Mouse (Mus musculus) gastrocnemius, postnatal 36 days (tissue): ENCODE data around the gene Rras. TPM values are rescaled to one million over a fixed set of nuclear protein-coding genes. Genes with fewer than 3 reads are reported as not detected.

Experiments
- microRNA-seq, 2 experiments: library from miRNA; unstranded; fragments of <30 nt; microRNA quantifications; one replicate each; pipeline ENCODE4 v1.2.0; 2021
- total RNA-seq, 2 experiments: library from RNA; stranded (reverse); gene quantifications; 2 replicates each; pipeline ENCODE4 v1.2.3; 2021

Gene Rras
- total RNA-seq, 2 experiments from 2014 or later = 20.6 to 21.8 TPM

Small RNA genes lying within 50 kb of the gene (microRNA-seq; reads per million reads assigned to microRNA genes)
- 0 reads per million in 2 experiments for gene Mir7054

Other genes starting within 250 kb of the Rras start
- gene Nup62, start 201.9 kb upstream of the Rras start, total RNA-seq = 10 to 100 TPM; 19.6 to 20.0 TPM
- gene Il4i1, start 201.6 kb upstream of the Rras start, total RNA-seq = 1 to 10 TPM; 1.0 to 6.4 TPM
- gene Atf5, start 201.3 kb upstream of the Rras start, total RNA-seq = 10 to 100 TPM; 55.2 to 69.3 TPM
- 100 to 1,000 TPM; 111 to 122 TPM for gene Akt1s1, start 169.0 kb upstream of the Rras start, total RNA-seq
- 10 to 100 TPM; 42.4 to 53.4 TPM for gene Tbc1d17, start 168.9 kb upstream of the Rras start, total RNA-seq
- 10 to 100 TPM; 14.9 to 18.7 TPM for gene Pnkp, start 160.8 kb upstream of the Rras start, total RNA-seq
- gene Ptov1, start 148.2 kb upstream of the Rras start, total RNA-seq = 100 to 1,000 TPM; 129 to 153 TPM
- gene Med25, start 125.2 kb upstream of the Rras start, total RNA-seq = 10 to 100 TPM; 54.0 to 57.5 TPM
- 10 to 100 TPM; 17.3 to 18.1 TPM for gene Fuz, start 121.9 kb upstream of the Rras start, total RNA-seq
- 10 to 100 TPM; 55.0 to 56.3 TPM for gene Ap2a1, start 88.5 kb upstream of the Rras start, total RNA-seq
- gene Tsks, start 74.8 kb upstream of the Rras start, total RNA-seq = not detected
- 1 to 10 TPM; 1.2 to 1.8 TPM for gene Cpt1c, start 43.1 kb upstream of the Rras start, total RNA-seq
- 100 to 1,000 TPM; 105 to 123 TPM for gene Prmt1, start 31.4 kb upstream of the Rras start, total RNA-seq
- 10 to 100 TPM; 18.3 to 20.3 TPM for gene Irf3, start 20.3 kb upstream of the Rras start, total RNA-seq
- gene Bcl2l12, start 19.2 kb upstream of the Rras start, total RNA-seq = 1 to 10 TPM; 8.0 to 8.9 TPM
- gene Scaf1, start 1.6 kb upstream of the Rras start, total RNA-seq = 10 to 100 TPM; 36.9 to 40.2 TPM
- 10 to 100 TPM; 11.3 to 14.1 TPM for gene Prr12, start 34.9 kb downstream of the Rras start, total RNA-seq
- 10 to 100 TPM; 29.0 to 30.8 TPM for gene Nosip, start 44.5 kb downstream of the Rras start, total RNA-seq
- 1 to 10 TPM; 8.0 to 8.8 TPM for gene Prrg2, start 44.7 kb downstream of the Rras start, total RNA-seq
- 10 to 100 TPM; 17.3 to 20.9 TPM for gene Rcn3, start 74.3 kb downstream of the Rras start, total RNA-seq
- 10 to 100 TPM; 39.2 to 40.0 TPM for gene Fcgrt, start 85.9 kb downstream of the Rras start, total RNA-seq
- 100 to 1,000 TPM; 388 to 460 TPM for gene Rps11, start 106.5 kb downstream of the Rras start, total RNA-seq
- 100 to 1,000 TPM; 488 to 598 TPM for gene Rpl13a, start 110.8 kb downstream of the Rras start, total RNA-seq
- not detected for gene Gm45713, start 118.3 kb downstream of the Rras start, total RNA-seq
- gene Flt3l, start 118.5 kb downstream of the Rras start, total RNA-seq = 1 to 10 TPM; 2.8 to 4.0 TPM
- 10 to 100 TPM; 28.6 to 36.2 TPM for gene Pih1d1, start 136.3 kb downstream of the Rras start, total RNA-seq
- 10 to 100 TPM; 10.6 to 14.3 TPM for gene Aldh16a1, start 136.6 kb downstream of the Rras start, total RNA-seq
- under 1 TPM; 0.76 to 0.79 TPM for gene Slc17a7, start 146.0 kb downstream of the Rras start, total RNA-seq
- gene Gfy, start 161.6 kb downstream of the Rras start, total RNA-seq = not detected
- gene Pth2, start 163.0 kb downstream of the Rras start, total RNA-seq = not detected
- not detected for gene Ccdc155, start 186.9 kb downstream of the Rras start, total RNA-seq
- gene Dkkl1, start 194.2 kb downstream of the Rras start, total RNA-seq = not detected
- gene Tead2, start 197.8 kb downstream of the Rras start, total RNA-seq = 1 to 10 TPM; 2.7 to 3.3 TPM
- gene Cd37, start 221.2 kb downstream of the Rras start, total RNA-seq = 1 to 10 TPM in 1 of 2 experiments, under 1 TPM in 1; 0.79 to 1.5 TPM
- gene Slc6a16, start 223.1 kb downstream of the Rras start, total RNA-seq = not detected